Mouse (Mus musculus): ENCODE measurements at regions not wholly inside any gene's neighbourhood (a gene's known extent, or its start where the extent isn't known, plus 50 kb on each side); places are given as distances from the start of the nearest gene placed in this dataset.

- TF ChIP-seq CTCF (IDR thresholded peaks at IDR 0.05) = no peak
- DNase-seq = no peak
- Histone ChIP-seq H3K4me3 (no peak overlapping the region), H3K27ac (peak overlapping the region; percentile 24; the same call in 1 of the 2 replicates)
- intact Hi-C loops (cut with DNase I) = no loop called here
Observed at GRCm38 (mm10) chr11:20468319-20469018, 74.6 kb upstream of the Sertad2 start.

- Histone ChIP-seq H3K27ac (no peak overlapping the region), H3K4me3 (no peak overlapping the region)
- no peak for TF ChIP-seq CTCF (IDR thresholded peaks at IDR 0.05)
- DNase-seq = no peak
- intact Hi-C loops (cut with DNase I) = no loop called here
Observed at GRCm38 (mm10) chr11:20469368-20469767, 73.7 kb upstream of the Sertad2 start.

GRCm38 (mm10) chr11:20470396-20470795 is 72.7 kb upstream of the Sertad2 start:
- TF ChIP-seq CTCF (IDR thresholded peaks at IDR 0.05) = no peak
- H3K27ac ChIP-seq = no peak overlapping the region
- intact Hi-C loops (cut with DNase I) = no loop called here
- no peak for DNase-seq
- no peak overlapping the region for H3K4me3 ChIP-seq

GRCm38 (mm10) chr11:20472336-20472735 is 70.7 kb upstream of the Sertad2 start:
- no peak for TF ChIP-seq CTCF (IDR thresholded peaks at IDR 0.05)
- no peak overlapping the region for H3K4me3 ChIP-seq
- intact Hi-C loops (cut with DNase I) = no loop called here
- H3K27ac ChIP-seq = no peak overlapping the region
- no peak for DNase-seq

GRCm38 (mm10) chr11:20475629-20476028 is 67.4 kb upstream of the Sertad2 start:
- DNase-seq = no peak
- intact Hi-C loops (cut with DNase I) = loop anchor here (5.0 kb wide), 2 partner anchors 67 to 162 kb away; partner anchors contain the start of gene Sertad2
- TF ChIP-seq CTCF (IDR thresholded peaks at IDR 0.05) = no peak
- Histone ChIP-seq H3K4me3 (no peak overlapping the region), H3K27ac (no peak overlapping the region)

- TF ChIP-seq CTCF (IDR thresholded peaks at IDR 0.05) = no peak
- Histone ChIP-seq H3K4me3 (no peak overlapping the region), H3K27ac (peak overlapping the region; percentile 81)
- no peak for DNase-seq
- intact Hi-C loops (cut with DNase I) = loop anchor here (5.0 kb wide), 2 partner anchors 66 to 161 kb away; partner anchors contain the start of gene Sertad2
Observed at GRCm38 (mm10) chr11:20476494-20476893, 66.6 kb upstream of the Sertad2 start.

DNA sequence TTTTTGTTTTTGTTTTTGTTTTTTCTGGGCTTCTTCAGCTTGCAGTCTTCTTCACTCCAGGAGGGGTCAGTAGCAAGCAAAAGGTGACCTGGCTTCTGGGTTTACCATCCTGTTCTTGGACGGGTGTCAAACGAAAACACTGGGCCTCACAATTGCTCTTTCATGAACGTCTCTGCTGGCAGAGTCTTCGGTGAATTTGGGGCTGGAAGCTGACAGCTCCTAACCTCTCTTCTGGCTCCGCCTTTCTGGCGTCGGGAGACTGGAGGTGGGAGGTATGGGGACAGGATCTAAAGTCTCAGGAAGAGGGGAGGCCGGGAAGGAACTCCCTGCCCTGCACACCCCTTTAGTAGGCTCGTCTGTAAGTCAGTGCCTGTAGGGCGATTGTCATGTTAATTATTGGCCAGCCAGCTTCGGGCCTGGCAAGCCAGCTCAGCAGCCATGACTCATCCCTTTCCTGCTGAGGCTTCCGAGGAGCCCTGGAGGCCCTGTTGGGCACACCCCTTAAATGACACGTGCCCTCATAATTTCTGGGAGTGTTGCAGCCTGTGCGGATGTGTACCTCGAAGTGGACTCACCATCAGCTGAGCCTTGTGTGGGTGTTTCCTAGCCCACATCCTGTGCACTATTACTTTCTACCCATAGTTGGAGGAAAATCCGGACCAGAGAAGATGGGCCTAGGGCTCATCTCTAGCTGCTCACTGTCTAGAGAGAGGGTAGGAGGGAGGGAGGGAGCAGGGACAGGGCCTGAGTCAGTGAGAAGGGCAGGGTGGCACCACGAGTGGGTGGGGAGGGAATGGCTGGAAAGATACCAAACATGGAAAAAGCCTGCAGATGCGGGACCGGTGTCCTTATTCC is 65.6 kb upstream of the Sertad2 start:
- H3K27ac ChIP-seq = peak overlapping the region; percentile 81
- intact Hi-C loops (cut with DNase I) = loop anchor here (5.0 kb wide), 2 partner anchors 65 to 160 kb away; partner anchors contain the start of gene Sertad2
- DNase-seq = peak; percentile 77
- TF ChIP-seq CTCF (IDR thresholded peaks at IDR 0.05) = peak; percentile 60
- peak overlapping the region; percentile 65 for H3K4me3 ChIP-seq

GRCm38 (mm10) chr11:20480632-20481031 is 62.4 kb upstream of the Sertad2 start:
- intact Hi-C loops (cut with DNase I) = no loop called here
- Histone ChIP-seq H3K4me3 (no peak overlapping the region), H3K27ac (no peak overlapping the region)
- DNase-seq = no peak
- TF ChIP-seq CTCF (IDR thresholded peaks at IDR 0.05) = no peak

DNA sequence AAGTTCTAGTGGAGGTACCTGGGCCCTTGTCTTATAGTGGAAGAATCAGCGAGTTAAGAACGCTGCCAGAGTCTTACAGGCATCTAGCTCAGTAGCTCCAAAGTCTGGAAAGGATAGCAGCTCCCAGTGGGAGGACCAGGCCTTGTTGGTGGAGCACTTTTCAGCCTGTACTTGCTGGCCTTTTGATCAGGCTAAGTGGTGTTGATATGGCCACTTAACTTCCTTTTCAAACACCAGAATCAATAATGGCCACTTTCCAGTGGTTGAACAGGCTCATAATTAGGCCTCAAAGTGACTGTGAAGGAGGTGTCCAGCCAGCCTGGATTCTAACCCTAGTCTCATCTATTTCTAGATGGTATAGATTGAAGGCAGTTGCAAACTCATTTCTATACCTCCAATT is 57.7 kb upstream of the Sertad2 start:
- intact Hi-C loops (cut with DNase I) = no loop called here
- no peak for TF ChIP-seq CTCF (IDR thresholded peaks at IDR 0.05)
- H3K4me3 ChIP-seq = no peak overlapping the region
- no peak for DNase-seq
- H3K27ac ChIP-seq = no peak overlapping the region
